Mouse (Mus musculus): Measurements from ENCODE around the gene Spata5.

Gene Spata5

GRCm38 (mm10) chr3:37614878-37615650, 195.4 kb downstream of the Spata5 start:
- DNase-seq (ENCODE audit: low spot score in 2 of 2), result no peak

DNA sequence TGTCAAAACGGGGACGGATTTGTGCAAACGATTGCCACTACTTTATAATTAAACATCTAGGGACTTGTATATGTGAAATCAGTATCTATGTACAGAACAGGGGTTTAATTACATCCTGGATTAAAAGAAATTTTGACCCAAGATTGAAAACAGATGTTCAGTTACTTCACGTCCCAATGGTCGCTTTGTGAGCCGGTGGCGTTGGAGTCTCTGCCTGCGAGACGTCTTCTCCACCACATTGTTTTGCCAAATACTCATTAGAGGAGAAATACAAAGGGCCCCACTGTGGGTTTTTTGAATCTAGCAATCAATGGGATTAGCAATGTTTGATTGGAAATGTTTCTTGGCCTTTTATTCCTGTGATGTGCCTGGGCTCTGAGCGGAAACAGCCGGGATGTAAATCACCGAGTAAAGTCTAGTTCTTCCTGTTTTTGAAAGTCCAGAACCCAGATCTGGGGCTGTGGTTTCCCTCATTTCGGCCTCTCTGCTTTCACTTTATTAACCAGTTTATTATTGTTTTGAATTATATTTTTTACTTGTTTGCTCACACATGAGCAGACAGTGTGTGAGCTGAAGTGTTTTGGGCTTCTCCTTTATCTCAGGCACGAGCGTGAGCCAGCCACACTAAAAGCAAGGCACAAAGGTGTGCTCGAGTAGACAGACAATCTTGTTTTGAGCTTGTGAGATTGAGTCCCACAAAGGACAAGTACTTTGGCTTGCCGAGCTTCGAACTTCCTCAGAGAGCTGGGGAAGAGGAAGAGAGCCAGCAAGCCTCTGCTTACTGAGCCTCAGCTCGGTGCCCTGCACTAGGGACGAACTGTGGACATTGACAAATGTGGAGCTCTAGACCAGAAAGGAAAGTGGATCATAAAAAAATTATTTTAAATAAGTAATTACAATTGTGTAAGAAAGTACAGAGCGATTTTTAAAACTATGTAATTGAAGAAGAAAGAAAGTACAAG, 197.2 kb downstream of the Spata5 start:
- DNase-seq (ENCODE audit: low spot score in 2 of 2), result no peak

Measured in right cerebral cortex, adult 2 months (tissue).